Mouse (Mus musculus) forelimb bud, embryonic 11.5 days (tissue): Measurements from ENCODE around the gene Srsf2.
A peak's percentile ranks its signal among the peaks of the same experiment; 100 is the strongest.
"Not testable (repeated sequence)": the region's sequence is repeated elsewhere in the genome, so short reads cannot be mapped to it uniquely, and the experiment has no call there.

Experiments used
- DNase-seq: peaks from one replicate; pipeline ENCODE4 v3.0.0-alpha.2; 2012; ENCODE audit warnings: low read depth, low spot score

The Srsf2 gene

GRCm38 (mm10) chr11:116852891-116853511, at the start of gene Srsf2:
Gene Srsf2, minus strand, starts transcription at chr11:116853094.
- DNase-seq: peak; percentile 95

GRCm38 (mm10) chr11:116902588-116902987, 49.7 kb upstream of the Srsf2 start:
- DNase-seq: not testable (repeated sequence)

GRCm38 (mm10) chr11:116899247-116899646, 46.4 kb upstream of the Srsf2 start:
- no peak for DNase-seq

GRCm38 (mm10) chr11:116895402-116895801, 42.5 kb upstream of the Srsf2 start:
- DNase-seq: no peak

GRCm38 (mm10) chr11:116893532-116894442, 40.9 kb upstream of the Srsf2 start:
- no peak for DNase-seq

- no peak for DNase-seq
Measured at GRCm38 (mm10) chr11:116887136-116887535, 34.2 kb upstream of the Srsf2 start.

- DNase-seq: peak; percentile 88
Measured at GRCm38 (mm10) chr11:116885275-116886151, 32.6 kb upstream of the Srsf2 start.

- DNase-seq: no peak
Measured at GRCm38 (mm10) chr11:116884061-116884460, 31.2 kb upstream of the Srsf2 start.

GRCm38 (mm10) chr11:116882446-116882845, 29.6 kb upstream of the Srsf2 start:
- no peak for DNase-seq

GRCm38 (mm10) chr11:116881440-116881839, 28.5 kb upstream of the Srsf2 start:
- no peak for DNase-seq

- DNase-seq: no peak
Measured at GRCm38 (mm10) chr11:116880839-116881238, 27.9 kb upstream of the Srsf2 start.

GRCm38 (mm10) chr11:116878454-116878853, 25.6 kb upstream of the Srsf2 start:
- no peak for DNase-seq

- no peak for DNase-seq
Measured at GRCm38 (mm10) chr11:116873987-116874386, 21.1 kb upstream of the Srsf2 start.

GRCm38 (mm10) chr11:116871538-116871937, 18.6 kb upstream of the Srsf2 start:
- no peak for DNase-seq

GRCm38 (mm10) chr11:116869641-116870040, 16.7 kb upstream of the Srsf2 start:
- DNase-seq: no peak

- DNase-seq: no peak
Measured at GRCm38 (mm10) chr11:116869223-116869622, 16.3 kb upstream of the Srsf2 start.

GRCm38 (mm10) chr11:116868129-116868528, 15.2 kb upstream of the Srsf2 start:
- DNase-seq: no peak

- DNase-seq: no peak
Measured at GRCm38 (mm10) chr11:116865945-116866585, 13.2 kb upstream of the Srsf2 start.

- DNase-seq: no peak
Measured at GRCm38 (mm10) chr11:116864444-116864843, 11.6 kb upstream of the Srsf2 start.

- DNase-seq: peak; percentile 44
Measured at GRCm38 (mm10) chr11:116857183-116857850, 4.4 kb upstream of the Srsf2 start.

- no peak for DNase-seq
Measured at GRCm38 (mm10) chr11:116854279-116854678, 1.4 kb upstream of the Srsf2 start.
